Mouse (Mus musculus) ES-E14 (cell line): Measurements from ENCODE around the gene Ly6g6f.

Experiments used
- CHD2 ChIP-seq: IDR thresholded peaks from 2 replicates; pipeline ENCODE4 v1.6.1; 2014; ENCODE audit warnings: mild to moderate bottlenecking, low read depth, low read length, inconsistent platforms
- HCFC1 ChIP-seq: IDR thresholded peaks from 2 replicates; pipeline ENCODE4 v1.6.1; 2012; ENCODE audit warnings: low read length, inconsistent platforms, borderline replicate concordance; ENCODE audit not compliant: insufficient read depth
- ZC3H11A ChIP-seq: IDR thresholded peaks from 2 replicates; pipeline ENCODE4 v1.6.1; 2012; ENCODE audit warnings: low read depth, mild to moderate bottlenecking, inconsistent platforms, low read length, borderline replicate concordance
- ZNF384 ChIP-seq: IDR thresholded peaks from 2 replicates; pipeline ENCODE4 v1.6.1; 2012; ENCODE audit warnings: low read depth, low read length, inconsistent platforms

- no peak for TF ChIP-seq CHD2
- no peak for TF ChIP-seq ZNF384
- TF ChIP-seq HCFC1, result no peak
- TF ChIP-seq ZC3H11A, result no peak
These were observed 18.7 kb upstream of the Ly6g6f start for GRCm38 (mm10) chr17:35104079-35104478.
